10 mouse cellular contexts compared by ENCODE assay signal in genomic region chr12:33220081-33220480, GRCm38 (mm10).
DNase-seq lines count a peak whose midpoint lies in the region; ATAC-seq and TF ChIP-seq lines count a peak whose summit lies in the region.
"Had no signal": no experiment of that assay in that cellular context is flagged by ENCODE, and none has a peak within 500 bp of the region (broad histone marks: within the 10 kb centered on the region; RNA-seq: fewer than 3 reads in every experiment).

No protein-coding gene starts in this region.

- peaks cover 2% of the 10 kb centered on the region; the same call in 1 of the 2 replicates for H3K27me3 ChIP-seq in hindbrain, embryonic 10.5 days (ENCODE audit: insufficient read depth, poor library complexity, severe bottlenecking)
- H3K27me3 ChIP-seq in liver, postnatal 0 days (ENCODE audit: insufficient read depth, low read length): no peaks in the 10 kb centered on the region
- no peaks in the 10 kb centered on the region for H3K27me3 ChIP-seq in thymus, adult 2 months (ENCODE audit: control insufficient read depth, insufficient read depth, low read length)
- H3K27me3 ChIP-seq: CH12.LX had no signal

- H3K4me1 ChIP-seq in hindbrain, embryonic 10.5 days (replicated peaks): peaks cover 27% of the 10 kb centered on the region
- H3K4me1 ChIP-seq in liver, postnatal 0 days (ENCODE audit: insufficient read depth): peaks cover 35% of the 10 kb centered on the region
- no peaks in the 10 kb centered on the region for H3K4me1 ChIP-seq in thymus, adult 2 months (replicated peaks; ENCODE audit: control insufficient read depth, insufficient read depth, low read length)

- no peak overlapping the region for H3K4me3 ChIP-seq in layer of hippocampus, adult 2 months
- no peak overlapping the region for H3K4me3 ChIP-seq in hindbrain, embryonic 10.5 days
- H3K4me3 ChIP-seq in liver, postnatal 0 days (ENCODE audit: low read depth, low read length): peak overlapping the region; percentile 22; the same call in 1 of the 2 replicates
- H3K4me3 ChIP-seq in thymus, adult 2 months (ENCODE audit: control insufficient read depth, insufficient read depth, low read length): no peak overlapping the region

- peaks cover 19% of the 10 kb centered on the region for H3K36me3 ChIP-seq in hindbrain, embryonic 10.5 days
- H3K36me3 ChIP-seq in liver, postnatal 0 days (replicated peaks; ENCODE audit: insufficient read depth, low read length): peaks cover 4% of the 10 kb centered on the region; the same call in 1 of the 2 replicates
- no peaks in the 10 kb centered on the region for H3K36me3 ChIP-seq in thymus, adult 2 months (ENCODE audit: control insufficient read depth, insufficient read depth, low read length)

- no peak for TF ChIP-seq POLR2A in thymus, adult 2 months (IDR thresholded peaks at IDR 0.05; ENCODE audit: control insufficient read depth, extremely low read depth, insufficient read depth, low read length, poor library complexity)

- peak overlapping the region; percentile 62 for H3K4me2 ChIP-seq in liver, postnatal 0 days (ENCODE audit: low read depth, low read length)

- peak overlapping the region; percentile 80 for H3K27ac ChIP-seq in layer of hippocampus, adult 2 months
- H3K27ac ChIP-seq in hindbrain, embryonic 10.5 days: peak overlapping the region; percentile 56; the same call in 1 of the 2 replicates
- H3K27ac ChIP-seq in liver, postnatal 0 days (ENCODE audit: low read depth): peak overlapping the region; percentile 94
- no peak overlapping the region for H3K27ac ChIP-seq in thymus, adult 2 months (ENCODE audit: control insufficient read depth, insufficient read depth, low read length)

- DNase-seq in layer of hippocampus, adult 2 months (ENCODE audit: low spot score in 2 of 2): no peak
- DNase-seq in layer of hippocampus, adult 9-10 months (ENCODE audit: low spot score): no peak
- DNase-seq in hindbrain, embryonic 10.5 days (ENCODE audit: low spot score): no peak
- no peak for DNase-seq in liver, postnatal 0 days
- no peak for DNase-seq in right cerebral cortex, adult 2 months (ENCODE audit: low spot score in 2 of 2)
- DNase-seq in thymus, adult 2 months: no peak
- no peak for DNase-seq in retina, embryonic 14.5 days (ENCODE audit: low spot score)
- DNase-seq: embryo, embryonic 11 days had no signal

- H3K9me3 ChIP-seq in hindbrain, embryonic 10.5 days: no peaks in the 10 kb centered on the region
- H3K9me3 ChIP-seq in liver, postnatal 0 days (ENCODE audit: low read length): no peaks in the 10 kb centered on the region

- no peak for TF ChIP-seq CTCF in layer of hippocampus, adult 2 months (conservative IDR thresholded peaks at IDR 0.05)
- no peak for TF ChIP-seq CTCF in liver, postnatal 0 days (IDR thresholded peaks at IDR 0.05; ENCODE audit: low read depth)
- no peak for TF ChIP-seq CTCF in thymus, adult 2 months (IDR thresholded peaks at IDR 0.05; ENCODE audit: borderline replicate concordance, control insufficient read depth, extremely low read depth, insufficient read depth, low read length, poor library complexity)

- 89% methylated on average over 5 of the region's 5 CpGs for WGBS in hindbrain, embryonic 10.5 days
- WGBS in liver, postnatal 0 days (ENCODE audit: insufficient replicate concordance): 64% methylated on average over 5 of the region's 5 CpGs
- WGBS in thymus, adult 2 months: 90% methylated on average over 5 of the region's 5 CpGs

- TF ChIP-seq EP300 in liver, postnatal 0 days (IDR thresholded peaks at IDR 0.05; ENCODE audit: low read depth): no peak

- peak; percentile 32 for ATAC-seq in erythroblast, adult 5-6 weeks (replicated peaks; ENCODE audit: low FRiP score, poor library complexity, severe bottlenecking)
- peak; percentile 28 for ATAC-seq in liver, postnatal 0 days

- H3K9ac ChIP-seq in liver, postnatal 0 days (replicated peaks): peak overlapping the region; percentile 45
